Mouse (Mus musculus): ENCODE results near the gene Shtn1.

GRCm38 (mm10) chr19:59033241-59033640 is 42.7 kb downstream of the Shtn1 start:
- TF ChIP-seq CEBPB (IDR thresholded peaks at IDR 0.05; ENCODE audit: insufficient read depth, poor library complexity, severe bottlenecking), result no peak
- no peak for TF ChIP-seq TCF12 (IDR thresholded peaks at IDR 0.05; ENCODE audit: insufficient read depth, poor library complexity, severe bottlenecking)
- no peak for TF ChIP-seq E2F4 (IDR thresholded peaks at IDR 0.05; ENCODE audit: insufficient read depth)
- no peak for TF ChIP-seq TCF3 (IDR thresholded peaks at IDR 0.05; ENCODE audit: insufficient read length, low read depth)
- TF ChIP-seq POLR2A (IDR thresholded peaks at IDR 0.05; ENCODE audit: insufficient read length, low read depth), result no peak
- TF ChIP-seq USF1 (IDR thresholded peaks at IDR 0.05; ENCODE audit: low read depth), result no peak
- no peak for TF ChIP-seq MAX (IDR thresholded peaks at IDR 0.05; ENCODE audit: low read depth)
- peak in 2 of 3 experiments; percentile 39 to 56 for TF ChIP-seq MYOG (IDR thresholded peaks at IDR 0.05; ENCODE audit: control insufficient read depth in 1 of 3, insufficient read depth in 1 of 3, insufficient read length in 2 of 3, low read depth in 2 of 3)
